Mouse (Mus musculus) liver, embryonic 13.5 days (tissue): ENCODE results near the gene Mief1. TPM values are rescaled to one million over a fixed set of nuclear protein-coding genes. Genes with fewer than 3 reads are reported as not detected.
A peak's percentile ranks its signal among the peaks of the same experiment; 100 is the strongest.

Source experiments
- ATAC-seq: fragments of 200-750 bp; cut with Nextera tagmentation; 2 replicates; pipeline ENCODE4 v1.8.0; 2017; ENCODE audit warnings: low read depth, mild to moderate bottlenecking, moderate number of reproducible peaks, moderate library complexity
- DNase-seq: peaks from one replicate; pipeline ENCODE4 v3.0.0; 2022
- H3K27ac ChIP-seq: fragments of 300-500 bp; sonication (generic); 2 replicates; pipeline ENCODE4 v1.5.1; 2015; ENCODE audit warnings: moderate library complexity, mild to moderate bottlenecking, inconsistent platforms
- H3K27me3 ChIP-seq: fragments of 300-500 bp; sonication (generic); 2 replicates; pipeline ENCODE4 v1.6.1; 2015; ENCODE audit warnings: mild to moderate bottlenecking, inconsistent platforms
- H3K36me3 ChIP-seq: fragments of 300-500 bp; sonication (generic); 2 replicates; pipeline ENCODE4 v1.6.1; 2015; ENCODE audit warnings: mild to moderate bottlenecking, inconsistent platforms
- H3K4me1 ChIP-seq: fragments of 300-500 bp; sonication (generic); replicated peaks from 2 replicates; pipeline ENCODE4 v1.6.1; 2015; ENCODE audit warnings: inconsistent platforms
- H3K4me2 ChIP-seq: fragments of 300-500 bp; sonication (generic); 2 replicates; pipeline ENCODE4 v1.6.1; 2015; ENCODE audit warnings: inconsistent platforms, mild to moderate bottlenecking, moderate library complexity
- H3K4me3 ChIP-seq: fragments of 300-500 bp; sonication (generic); replicated peaks from 2 replicates; pipeline ENCODE4 v1.5.1; 2015; ENCODE audit warnings: mild to moderate bottlenecking, inconsistent platforms
- H3K9ac ChIP-seq: fragments of 300-500 bp; sonication (generic); 2 replicates; pipeline ENCODE4 v1.6.1; 2015; ENCODE audit warnings: mild to moderate bottlenecking, inconsistent platforms
- H3K9me3 ChIP-seq: fragments of 300-500 bp; sonication (generic); replicated peaks from 2 replicates; pipeline ENCODE4 v1.6.1; 2016; ENCODE audit warnings: inconsistent platforms
- WGBS: fragments of 180-500 bp; shearing (Covaris S2); methylation state at CpG from one replicate; pipeline ENCODE4 v1.1.7; 2015; ENCODE audit not compliant: insufficient replicate concordance; 5-methylcytosine and 5-hydroxymethylcytosine counted together
- polyA plus RNA-seq: library from polyadenylated mRNA; unstranded; fragments of >200 nt; fragmentation: Nextera tagmentation; extraction: Ambion mirVana; gene quantifications from 2 replicates; pipeline ENCODE4 v1.2.1, GENCODE M21; 2015

Mief1 gene
- polyA plus RNA-seq, 1 experiment from 2014 or later = 18.4 TPM

GRCm38 (mm10) chr15:80232331-80232730 lies 1.5 kb upstream of the Mief1 start:
- WGBS = 75% methylated on average over 2 of the region's 2 CpGs

GRCm38 (mm10) chr15:80233053-80233452 lies 765 bp upstream of the Mief1 start:
- whole genome bisulfite sequencing = 74% methylated on average over 4 of the region's 4 CpGs
- peak overlapping the region; percentile 66 for H3K9ac ChIP-seq
- no peak for ATAC-seq
- H3K4me3 ChIP-seq = no peak overlapping the region
- H3K4me1 ChIP-seq = peaks cover 45% of the 10 kb centered on the region
- H3K27me3 ChIP-seq = no peaks in the 10 kb centered on the region
- H3K36me3 ChIP-seq = peaks cover 28% of the 10 kb centered on the region
- H3K4me2 ChIP-seq = peak overlapping the region; percentile 64
- H3K9me3 ChIP-seq = no peaks in the 10 kb centered on the region
- no peak for DNase-seq
- peak overlapping the region; percentile 90 for H3K27ac ChIP-seq

More at GRCm38 (mm10) chr15:80232331-80232730, 1.5 kb upstream of the Mief1 start:
- H3K4me3 ChIP-seq = no peak overlapping the region
- peak overlapping the region; percentile 43 for H3K27ac ChIP-seq
- H3K27me3 ChIP-seq = no peaks in the 10 kb centered on the region
- no peak for ATAC-seq
- peaks cover 21% of the 10 kb centered on the region for H3K36me3 ChIP-seq
- no peak overlapping the region for H3K4me2 ChIP-seq
- H3K9ac ChIP-seq = no peak overlapping the region
- DNase-seq = no peak
- H3K9me3 ChIP-seq = no peaks in the 10 kb centered on the region
- H3K4me1 ChIP-seq = peaks cover 43% of the 10 kb centered on the region

DNA sequence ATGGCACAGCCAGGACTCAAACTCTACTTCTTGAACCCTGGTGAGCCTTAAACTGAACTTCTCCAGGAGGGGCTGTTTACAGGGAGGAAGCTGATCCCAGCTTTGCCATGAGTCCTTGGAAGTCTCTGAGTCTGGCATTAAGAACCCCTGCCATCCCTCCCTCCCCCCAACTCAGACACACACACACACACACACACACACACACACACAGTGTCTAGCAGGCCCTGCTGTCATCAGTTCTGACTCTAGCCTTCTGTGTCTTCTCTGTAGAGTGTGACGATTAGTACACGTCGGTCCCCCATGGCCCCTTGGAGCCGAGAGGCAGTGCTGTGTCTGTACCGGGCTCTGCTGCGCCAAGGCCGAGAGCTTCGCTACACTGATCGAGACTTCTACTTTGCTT lies 1.7 kb downstream of the Mief1 start, which contains the start of gene AC140267.1:
Gene AC140267.1 (plus strand): TSS at position 301 of the 400 bp plus-strand sequence.
- 91% methylated on average over 9 of the region's 9 CpGs for whole genome bisulfite sequencing
- Histone ChIP-seq H3K36me3 (peaks cover 47% of the 10 kb centered on the region), H3K9ac (peak within 1 kb of the TSS; percentile 94), H3K4me3 (peak within 1 kb of the TSS; percentile 95), H3K27me3 (no peaks in the 10 kb centered on the region), H3K27ac (peak within 1 kb of the TSS; percentile 86), H3K4me1 (peaks cover 45% of the 10 kb centered on the region), H3K9me3 (no peaks in the 10 kb centered on the region), H3K4me2 (peak within 1 kb of the TSS; percentile 76)
- ATAC-seq = no peak
- DNase-seq = no peak

DNA sequence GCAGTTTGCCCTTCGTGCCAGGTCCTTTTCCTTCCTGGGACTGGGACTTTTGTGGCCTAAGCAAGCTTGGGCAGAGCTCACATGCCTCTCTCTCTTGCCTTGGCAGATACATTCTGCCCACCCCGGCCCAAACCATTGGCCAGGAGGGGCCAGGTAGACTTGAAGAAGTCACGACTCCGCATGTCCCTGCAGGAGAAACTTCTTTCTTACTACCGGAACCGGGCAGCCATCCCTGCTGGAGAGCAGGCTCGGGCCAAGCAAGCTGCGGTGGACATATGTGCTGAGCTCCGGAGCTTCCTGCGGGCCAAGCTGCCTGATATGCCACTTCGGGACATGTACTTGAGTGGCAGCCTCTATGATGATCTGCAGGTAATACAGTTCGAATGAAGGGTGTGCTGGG lies 14.3 kb downstream of the Mief1 start:
- WGBS = 91% methylated on average over 12 of the region's 12 CpGs
- DNase-seq = no peak
- H3K4me3 ChIP-seq = no peak overlapping the region
- peaks cover 51% of the 10 kb centered on the region for H3K4me1 ChIP-seq
- H3K4me2 ChIP-seq = no peak overlapping the region
- ATAC-seq = no peak
- peaks cover 92% of the 10 kb centered on the region for H3K36me3 ChIP-seq
- no peaks in the 10 kb centered on the region for H3K27me3 ChIP-seq
- no peaks in the 10 kb centered on the region for H3K9me3 ChIP-seq
- no peak overlapping the region for H3K9ac ChIP-seq
- H3K27ac ChIP-seq = peak overlapping the region; percentile 99; the same call in 1 of the 2 replicates

- Histone ChIP-seq H3K27me3 (no peaks in the 10 kb centered on the region), H3K4me3 (no peak overlapping the region), H3K4me2 (no peak overlapping the region), H3K27ac (peak overlapping the region; percentile 99), H3K4me1 (peaks cover 55% of the 10 kb centered on the region), H3K36me3 (peaks cover 92% of the 10 kb centered on the region), H3K9me3 (no peaks in the 10 kb centered on the region), H3K9ac (no peak overlapping the region)
- 89% methylated on average over 1 of the region's 1 CpGs for WGBS
- DNase-seq (no peak), ATAC-seq (no peak)
These were observed 14.8 kb downstream of the Mief1 start for GRCm38 (mm10) chr15:80248596-80248995.

GRCm38 (mm10) chr15:80249672-80250071 lies 15.9 kb downstream of the Mief1 start:
- Histone ChIP-seq H3K27ac (peak overlapping the region; percentile 99), H3K9ac (peak overlapping the region; percentile 73), H3K4me3 (no peak overlapping the region), H3K4me1 (peaks cover 66% of the 10 kb centered on the region), H3K9me3 (no peaks in the 10 kb centered on the region), H3K4me2 (peak overlapping the region; percentile 76), H3K36me3 (peaks cover 82% of the 10 kb centered on the region), H3K27me3 (no peaks in the 10 kb centered on the region)
- DNase-seq (no peak), ATAC-seq (no peak)
- 86% methylated on average over 10 of the region's 10 CpGs for WGBS

- Histone ChIP-seq H3K4me1 (peaks cover 66% of the 10 kb centered on the region), H3K9me3 (no peaks in the 10 kb centered on the region), H3K4me3 (peak overlapping the region; percentile 41), H3K36me3 (peaks cover 75% of the 10 kb centered on the region), H3K9ac (peak overlapping the region; percentile 73), H3K27me3 (no peaks in the 10 kb centered on the region), H3K27ac (peak overlapping the region; percentile 99), H3K4me2 (peak overlapping the region; percentile 76)
- DNase-seq (peak; percentile 73), ATAC-seq (peak; percentile 69)
- 28% methylated on average over 6 of the region's 6 CpGs for WGBS
These were observed 16.8 kb downstream of the Mief1 start for GRCm38 (mm10) chr15:80250586-80250985.

DNA sequence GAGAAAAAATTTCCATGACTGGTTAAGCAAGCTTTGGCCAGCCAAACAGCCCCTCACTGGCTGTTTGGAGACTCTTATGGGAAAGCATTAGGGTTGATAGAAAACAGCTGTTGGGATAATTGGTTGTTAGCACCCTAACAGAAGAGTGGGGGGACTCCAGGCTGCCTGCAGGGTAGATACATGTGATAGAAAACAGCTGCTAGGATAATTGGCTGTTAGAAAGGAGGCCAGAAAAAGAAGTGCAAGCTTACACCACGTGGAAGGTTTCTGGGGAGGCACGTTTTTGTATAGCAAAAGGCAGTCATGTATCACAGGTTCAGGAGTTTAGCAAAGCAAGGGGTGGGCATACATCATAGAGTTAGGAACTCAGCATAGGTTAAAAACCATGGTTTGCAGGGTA lies 19.7 kb downstream of the Mief1 start:
- no peak for ATAC-seq
- Histone ChIP-seq H3K9ac (peak overlapping the region; percentile 85), H3K4me2 (peak overlapping the region; percentile 94), H3K4me1 (peaks cover 82% of the 10 kb centered on the region), H3K36me3 (peaks cover 72% of the 10 kb centered on the region), H3K9me3 (no peaks in the 10 kb centered on the region), H3K27me3 (no peaks in the 10 kb centered on the region), H3K4me3 (peak overlapping the region; percentile 79), H3K27ac (peak overlapping the region; percentile 99)
- DNase-seq = no peak
- WGBS = 54% methylated on average over 2 of the region's 2 CpGs

- Histone ChIP-seq H3K27ac (peak overlapping the region; percentile 99), H3K9me3 (no peaks in the 10 kb centered on the region), H3K4me2 (peak overlapping the region; percentile 94), H3K4me1 (peaks cover 82% of the 10 kb centered on the region), H3K9ac (peak overlapping the region; percentile 85), H3K36me3 (peaks cover 72% of the 10 kb centered on the region), H3K27me3 (no peaks in the 10 kb centered on the region), H3K4me3 (peak overlapping the region; percentile 79)
- DNase-seq (no peak), ATAC-seq (no peak)
- WGBS = 47% methylated on average over 6 of the region's 6 CpGs
These were observed 20.4 kb downstream of the Mief1 start for GRCm38 (mm10) chr15:80254207-80254606.

DNA sequence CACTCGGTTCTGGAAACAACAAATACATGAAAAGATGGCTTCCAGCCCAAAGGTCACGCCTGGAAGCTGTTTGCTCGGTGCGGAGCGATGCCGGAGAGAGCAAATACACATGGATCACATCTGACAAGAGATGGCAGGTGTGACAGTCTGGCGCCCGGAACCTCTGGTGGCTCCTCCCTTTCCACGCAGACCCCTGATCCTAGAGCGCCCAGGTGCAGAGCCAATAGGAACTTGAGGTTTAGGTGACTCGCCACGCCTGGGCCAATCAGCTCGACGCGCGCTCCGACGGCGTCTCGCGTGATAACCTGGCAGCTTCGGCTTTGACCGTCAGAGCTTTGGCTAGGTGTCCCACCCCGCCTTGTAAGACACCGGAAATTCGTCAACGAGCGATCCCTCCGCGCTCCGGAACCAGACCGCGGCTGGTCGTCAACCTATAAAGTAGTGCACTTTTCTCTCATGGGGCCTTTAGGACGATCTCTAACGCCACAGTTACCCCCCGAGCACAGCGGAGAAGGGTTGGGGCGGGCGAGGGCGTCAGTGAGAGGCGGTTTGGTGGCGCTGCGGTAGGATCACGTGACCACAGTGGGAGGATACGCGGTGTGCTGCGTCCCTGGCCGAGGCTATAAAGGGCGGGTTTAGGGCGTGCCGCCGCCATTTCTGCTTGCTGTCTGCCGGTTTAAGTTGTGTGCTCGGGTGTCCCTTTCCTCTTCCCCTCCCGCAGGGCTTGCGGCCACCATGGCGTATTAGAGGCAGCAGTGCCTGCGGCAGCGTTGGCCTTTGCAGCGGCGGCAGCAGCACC lies 21.2 kb downstream of the Mief1 start, which contains the start of gene Atf4:
Gene Atf4 (plus strand): TSS at position 338 of the 799 bp plus-strand sequence.
- Histone ChIP-seq H3K27me3 (no peaks in the 10 kb centered on the region), H3K4me1 (peaks cover 81% of the 10 kb centered on the region), H3K36me3 (peaks cover 72% of the 10 kb centered on the region), H3K4me3 (peak within 1 kb of the TSS; percentile 79), H3K9ac (peak within 1 kb of the TSS; percentile 99), H3K27ac (peak within 1 kb of the TSS; percentile 99), H3K9me3 (no peaks in the 10 kb centered on the region), H3K4me2 (peak within 1 kb of the TSS; percentile 94)
- ATAC-seq = peak; percentile 86
- under 1% methylated on average over 58 of the region's 62 CpGs for WGBS
- peak; percentile 97 for DNase-seq

GRCm38 (mm10) chr15:80255646-80256121 lies 21.9 kb downstream of the Mief1 start:
- H3K4me1 ChIP-seq = peaks cover 80% of the 10 kb centered on the region

More at GRCm38 (mm10) chr15:80255646-80256121, 21.9 kb downstream of the Mief1 start:
- Histone ChIP-seq H3K36me3 (peaks cover 74% of the 10 kb centered on the region), H3K27me3 (no peaks in the 10 kb centered on the region), H3K4me2 (peak overlapping the region; percentile 94), H3K4me3 (peak overlapping the region; percentile 79), H3K9ac (peak overlapping the region; percentile 99), H3K27ac (peak overlapping the region; percentile 99), H3K9me3 (no peaks in the 10 kb centered on the region)
- DNase-seq (peak; percentile 71), ATAC-seq (peak; percentile 30)
- WGBS = under 1% methylated on average over 51 of the region's 51 CpGs
